Mouse (Mus musculus): ENCODE results near the gene Ttc7b.

GRCm38 (mm10) chr12:100328557-100328956 is 192.1 kb downstream of the Ttc7b start:
- TF ChIP-seq CTCF (IDR thresholded peaks at IDR 0.05; ENCODE audit: low read depth) (no peak), EP300 (IDR thresholded peaks at IDR 0.05; ENCODE audit: low read depth) (no peak)

Data from liver, embryonic 14.5 days (tissue).